Mouse (Mus musculus): ENCODE results near the gene Pde3a. TPM values are rescaled to one million over a fixed set of nuclear protein-coding genes. Genes with fewer than 3 reads are reported as not detected.

Gene Pde3a
- total RNA-seq, 2 experiments from 2014 or later, result 56.4 to 58.2 TPM

DNA sequence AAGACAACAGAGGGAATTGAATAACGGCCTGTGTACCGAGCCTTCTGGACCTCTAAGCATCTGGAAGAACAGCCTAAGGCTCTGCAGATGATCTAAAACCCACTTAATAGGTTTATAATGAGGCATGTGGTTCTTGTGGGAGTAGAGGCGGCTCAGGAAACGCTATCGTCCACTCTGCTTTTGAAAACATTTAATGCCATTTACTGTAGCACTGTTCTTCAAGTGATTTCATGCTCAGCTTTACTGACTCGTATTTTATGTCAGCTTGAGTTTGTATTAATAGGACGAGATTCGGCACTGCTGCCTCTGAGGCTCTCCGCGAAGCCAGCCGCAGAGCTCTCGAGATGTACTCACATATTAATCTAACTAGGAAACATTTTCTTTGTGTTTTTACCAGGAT lies 131.9 kb downstream of the Pde3a start:
- intact Hi-C loops (cut with DNase I), result loop anchor here (5.0 kb wide), 1 partner anchor 66 kb away; no protein-coding TSS in a partner anchor
- DNase-seq, result no peak

DNA sequence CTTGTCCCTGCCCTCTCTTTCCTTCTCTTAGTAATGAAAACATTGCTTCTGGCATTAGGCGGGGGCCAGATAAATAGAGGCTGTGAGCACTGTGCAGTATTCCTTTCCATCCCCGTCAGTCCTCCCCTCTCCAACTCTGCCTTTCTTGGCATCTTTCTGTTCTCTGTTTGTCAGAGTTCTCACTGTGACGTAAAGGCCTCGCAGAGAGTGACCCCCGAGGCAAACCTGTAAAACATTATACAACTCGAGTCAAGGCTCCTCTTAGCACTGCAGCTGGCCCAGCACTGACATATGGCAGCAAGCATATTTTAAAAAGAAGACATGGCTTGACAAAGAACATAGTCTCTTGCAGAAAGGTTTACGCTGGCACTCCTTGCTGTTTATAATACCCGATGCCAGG lies 132.4 kb downstream of the Pde3a start:
- DNase-seq, result no peak
- intact Hi-C loops (cut with DNase I), result loop anchor here (5.0 kb wide), 1 partner anchor 66 kb away; no protein-coding TSS in a partner anchor

DNA sequence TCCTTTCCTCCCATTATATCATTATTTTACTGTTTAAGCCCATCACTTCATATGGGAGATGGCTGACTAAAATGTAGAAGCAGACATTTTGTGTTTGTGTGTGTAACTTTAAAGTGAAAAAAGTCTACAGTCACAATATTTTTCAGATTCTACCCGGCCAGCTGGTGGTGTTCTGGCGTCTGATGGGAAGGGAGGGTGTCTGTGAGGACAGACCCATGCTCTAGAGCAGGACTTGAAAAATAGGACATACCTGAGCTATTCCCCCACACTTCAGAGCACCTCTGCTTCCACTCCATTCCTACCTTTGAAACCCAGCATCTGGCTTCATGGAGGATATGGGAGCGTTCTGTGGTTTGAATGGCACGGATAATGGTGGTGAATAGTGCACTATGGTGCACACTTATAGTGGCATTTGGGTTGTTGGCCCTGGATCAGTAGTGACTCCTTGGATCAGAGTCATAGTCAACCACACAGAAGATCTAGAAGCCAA lies 132.9 kb downstream of the Pde3a start:
- no peak for DNase-seq
- intact Hi-C loops (cut with DNase I), result loop anchor here (5.0 kb wide), 1 partner anchor 65 kb away; no protein-coding TSS in a partner anchor

DNA sequence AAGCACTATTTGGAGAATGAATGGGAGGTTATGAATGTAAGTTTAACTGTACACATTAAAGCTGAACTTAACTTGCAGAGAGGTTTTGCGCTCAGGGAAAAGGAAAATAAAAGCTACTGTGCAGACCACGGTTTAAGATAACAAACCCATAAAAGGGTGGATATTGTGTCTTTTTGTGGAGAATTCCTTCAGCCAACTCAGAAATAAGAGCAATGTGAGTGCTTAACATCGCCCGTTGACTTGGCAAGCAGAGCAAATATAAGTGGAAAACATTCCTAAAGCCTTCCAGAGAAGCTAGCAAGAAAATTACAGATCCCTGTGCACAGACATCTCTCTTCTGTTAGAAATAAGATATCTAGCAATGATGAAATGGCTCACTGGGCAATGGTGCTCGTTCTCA lies 139.0 kb downstream of the Pde3a start:
- intact Hi-C loops (cut with DNase I), result no loop called here
- DNase-seq, result no peak

DNA sequence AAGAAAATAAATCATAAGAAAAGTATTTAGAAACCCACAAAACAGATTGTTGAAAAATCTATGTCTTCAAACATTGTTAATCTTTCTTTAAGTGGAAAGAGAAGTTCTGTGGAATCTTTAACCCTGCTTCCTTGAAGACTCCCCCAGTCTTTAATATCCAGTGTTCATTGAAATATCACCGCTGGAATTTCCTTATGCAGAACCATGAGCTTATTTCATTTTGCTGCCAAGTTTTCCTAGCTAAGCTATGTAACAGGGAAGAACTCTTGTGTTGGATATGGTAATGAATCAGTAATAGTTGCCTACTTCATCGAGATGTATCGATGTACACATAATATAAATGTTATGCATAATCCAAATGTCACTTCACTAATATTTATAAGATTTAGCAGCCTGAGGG lies 146.9 kb downstream of the Pde3a start:
- intact Hi-C loops (cut with DNase I), result no loop called here

DNA sequence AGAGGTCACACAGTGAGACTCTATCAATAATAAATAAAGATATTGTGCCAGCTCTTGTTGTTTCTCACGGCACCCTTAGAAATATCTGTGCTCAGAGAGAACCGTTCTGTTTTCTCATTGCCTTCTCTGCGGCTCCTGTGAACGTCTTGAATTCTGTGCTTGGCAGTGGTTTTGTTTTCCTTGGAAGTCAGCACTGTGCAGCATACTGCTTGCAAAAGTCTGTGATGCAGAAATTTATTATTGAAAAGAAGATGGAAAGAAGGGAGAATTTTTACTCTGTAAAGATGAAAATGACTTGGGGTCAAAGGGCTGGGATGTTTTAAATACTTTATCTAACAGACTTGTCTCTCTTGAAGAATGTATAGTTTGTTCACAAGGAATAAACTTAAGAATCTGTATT lies 150.3 kb downstream of the Pde3a start:
- intact Hi-C loops (cut with DNase I), result no loop called here
- DNase-seq, result peak; percentile 33 to 72

More for the DNA sequence above, 146.9 kb downstream of the Pde3a start:
- DNase-seq, result no peak

DNA sequence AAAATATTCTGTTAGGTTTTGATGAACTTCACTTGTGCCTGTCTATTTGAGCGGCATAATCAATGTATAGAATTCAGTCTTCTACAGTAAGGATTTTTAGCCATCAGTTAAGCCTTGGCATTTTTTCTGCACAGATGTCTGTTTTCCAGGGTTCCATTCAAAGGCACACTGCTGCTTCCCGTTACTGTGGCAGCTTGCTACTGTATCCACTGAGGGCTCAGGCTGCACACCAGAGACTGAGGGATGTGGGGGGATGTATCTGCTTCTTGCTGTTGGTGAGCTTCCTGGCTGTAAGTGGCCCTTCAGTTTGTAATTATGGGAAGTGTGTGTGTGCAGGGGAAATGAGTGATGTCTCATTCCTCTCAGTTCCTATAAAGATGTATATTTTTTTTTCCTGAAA lies 154.9 kb downstream of the Pde3a start:
- intact Hi-C loops (cut with DNase I), result no loop called here
- no peak for DNase-seq

DNA sequence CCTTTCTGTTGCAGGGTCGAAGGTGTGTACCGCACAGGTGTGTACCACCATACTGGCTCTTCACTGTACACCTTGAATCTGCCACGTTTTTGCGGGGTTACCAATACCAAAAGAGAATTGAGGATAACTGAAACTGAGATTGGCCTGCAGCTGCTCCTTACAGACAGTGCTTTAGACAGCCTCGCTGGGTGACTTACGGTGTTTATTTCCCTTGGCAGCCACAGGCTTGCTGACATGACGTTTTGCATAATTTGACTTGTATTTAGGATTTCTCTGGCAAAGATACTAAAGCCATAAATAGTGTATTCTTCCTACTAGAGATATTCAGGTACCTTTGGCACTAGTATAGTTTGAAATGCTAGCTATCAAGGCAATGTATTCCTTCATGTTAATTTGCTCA lies 155.6 kb downstream of the Pde3a start:
- intact Hi-C loops (cut with DNase I), result no loop called here
- no peak for DNase-seq

DNA sequence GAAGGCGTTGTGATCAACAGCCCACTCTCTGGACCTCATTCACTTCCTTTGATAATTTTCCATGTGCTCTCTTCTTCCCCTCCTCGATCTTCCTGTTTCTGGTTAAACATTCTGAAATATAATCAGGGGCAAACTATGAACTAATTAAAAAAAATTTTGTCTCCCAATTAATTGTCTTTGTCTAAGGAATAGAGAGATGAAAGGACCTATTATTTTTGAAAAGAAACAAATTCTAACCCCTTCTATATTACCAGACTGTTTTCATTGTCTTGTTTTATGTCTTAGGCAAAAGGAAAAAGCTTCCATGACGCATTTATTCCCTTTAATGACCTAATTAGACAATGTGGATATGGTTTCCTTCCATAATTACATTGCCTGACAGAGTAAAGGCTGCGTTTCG lies 156.4 kb downstream of the Pde3a start:
- intact Hi-C loops (cut with DNase I), result no loop called here
- DNase-seq, result no peak

DNA sequence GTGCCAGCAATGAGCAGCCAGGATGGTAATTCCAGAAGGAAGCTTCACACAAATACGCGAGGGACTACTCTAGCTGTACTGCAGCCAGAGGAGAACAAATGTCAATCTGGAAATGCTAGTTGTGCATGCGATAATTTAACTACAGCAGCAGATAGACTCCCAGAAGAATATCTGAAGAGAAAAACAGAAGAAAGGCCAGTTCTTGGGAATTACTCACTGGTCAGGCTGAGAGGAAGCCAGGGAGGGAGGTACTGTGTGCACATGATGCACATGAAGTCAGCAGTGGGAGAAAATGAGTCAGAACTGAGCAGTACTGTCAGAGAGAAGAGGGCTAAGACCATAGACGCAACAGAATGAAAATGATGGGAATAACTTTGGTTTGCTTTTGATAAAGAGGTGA lies 159.7 kb downstream of the Pde3a start:
- intact Hi-C loops (cut with DNase I), result no loop called here

DNA sequence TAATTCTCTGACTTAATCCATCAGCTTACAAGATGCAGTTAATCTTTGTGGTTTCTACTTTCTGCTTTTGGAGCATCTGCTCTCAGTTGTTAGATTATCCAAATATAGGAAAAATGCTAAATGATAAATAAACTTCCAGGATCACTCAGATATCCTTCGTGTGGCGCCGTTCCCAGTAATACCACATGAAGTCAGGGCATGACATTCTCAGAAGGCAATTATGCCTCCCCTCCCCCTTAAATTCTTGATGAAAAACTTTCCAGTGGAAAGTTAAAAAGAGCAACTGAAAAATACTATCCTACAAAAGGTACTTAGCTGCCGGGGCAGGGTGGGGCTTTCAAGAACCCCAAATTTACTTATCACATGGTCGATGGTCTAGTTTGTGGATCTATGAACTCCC lies 161.8 kb downstream of the Pde3a start:
- intact Hi-C loops (cut with DNase I), result no loop called here
- DNase-seq, result no peak

More for the DNA sequence above, 159.7 kb downstream of the Pde3a start:
- DNase-seq, result peak; percentile 16 to 22

DNA sequence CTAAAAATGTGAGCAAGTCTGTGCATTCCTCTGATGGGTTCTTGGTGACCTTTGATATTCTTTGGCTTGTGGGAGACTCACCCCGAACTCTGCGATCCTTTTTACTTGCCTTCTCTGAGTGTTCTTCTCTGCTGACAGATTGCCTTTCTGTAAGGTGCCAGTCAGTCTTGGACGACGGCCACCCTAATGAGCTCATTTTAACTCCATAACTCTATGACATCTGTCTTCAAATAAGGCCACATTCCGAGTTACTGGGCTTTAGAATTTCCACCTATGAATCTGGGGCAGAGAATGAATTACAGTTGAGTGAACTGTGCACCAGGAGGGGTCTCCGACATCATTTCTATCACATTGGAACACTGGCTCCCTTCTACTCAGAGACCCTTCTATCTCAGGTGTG lies 176.0 kb downstream of the Pde3a start:
- intact Hi-C loops (cut with DNase I), result no loop called here
- peak; percentile 19 to 52 for DNase-seq

DNA sequence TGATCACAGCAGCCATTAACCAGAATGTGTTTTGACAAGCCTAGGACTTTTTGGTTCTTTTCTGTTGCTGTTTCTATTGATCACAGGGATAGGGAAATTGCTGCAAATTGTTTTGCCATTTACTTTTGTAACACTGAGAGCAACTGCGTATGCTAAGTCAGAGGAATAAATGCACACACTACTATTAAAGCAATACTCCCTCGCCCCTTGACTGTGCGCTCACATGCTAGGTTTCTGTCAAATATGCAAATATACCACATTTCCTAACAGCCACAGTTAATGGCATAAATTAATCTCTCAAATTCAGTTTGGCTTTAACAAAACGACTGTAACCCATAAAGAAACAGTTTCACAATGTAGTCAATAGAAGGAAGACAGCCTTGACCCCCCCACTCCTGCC lies 179.5 kb downstream of the Pde3a start:
- intact Hi-C loops (cut with DNase I), result no loop called here
- no peak for DNase-seq

DNA sequence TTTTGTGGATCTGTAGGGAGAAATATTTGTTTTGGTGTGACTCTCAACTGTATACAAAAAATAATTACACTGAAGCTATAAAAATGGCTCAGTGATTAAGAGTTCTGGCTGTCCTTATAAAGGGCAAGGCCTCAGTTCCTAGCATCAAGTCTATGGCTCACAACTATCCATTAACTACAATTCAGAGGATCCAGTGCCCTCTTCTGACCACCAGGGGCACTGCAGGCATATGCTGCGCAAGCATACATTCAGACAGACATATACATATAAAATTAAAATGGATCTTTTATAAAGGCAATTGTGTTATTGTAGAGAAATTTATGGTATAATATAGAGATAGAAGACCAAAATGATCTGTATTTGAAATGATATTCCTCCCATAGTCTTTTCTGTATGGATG lies 181.1 kb downstream of the Pde3a start:
- no peak for DNase-seq
- intact Hi-C loops (cut with DNase I), result no loop called here

DNA sequence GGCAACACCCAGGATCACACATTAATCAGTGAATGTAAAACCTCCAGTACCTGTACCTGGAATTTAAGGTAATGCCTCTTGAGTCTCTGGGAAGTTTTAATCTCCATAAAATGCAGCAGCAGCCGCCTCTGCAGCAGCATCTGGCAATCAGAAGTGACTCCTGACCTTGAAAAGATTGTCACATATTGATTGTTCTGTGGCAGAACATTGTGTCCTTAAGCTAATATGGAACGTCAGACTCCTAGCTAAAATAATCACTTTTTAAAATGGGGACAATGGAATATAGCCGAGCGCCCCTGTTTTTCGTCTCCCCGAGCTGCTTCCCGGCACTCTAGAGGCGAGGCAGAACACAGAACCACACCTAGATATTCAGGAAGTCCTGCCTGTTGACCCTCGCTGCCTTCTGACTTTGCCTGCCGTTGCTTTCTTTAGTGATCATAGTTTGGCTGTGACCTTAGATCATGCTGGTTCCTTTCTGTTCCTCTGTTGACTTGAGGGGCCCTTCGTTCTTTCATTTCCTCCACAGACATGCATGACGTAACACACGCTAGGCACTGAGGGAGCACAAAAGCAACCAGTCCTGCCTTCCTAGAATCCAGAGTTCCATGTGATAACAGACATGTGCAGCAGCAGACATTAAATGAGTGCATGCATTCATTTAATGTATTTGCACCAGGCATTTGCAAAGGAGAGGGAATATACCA lies 183.4 kb downstream of the Pde3a start:
- DNase-seq, result no peak

DNA sequence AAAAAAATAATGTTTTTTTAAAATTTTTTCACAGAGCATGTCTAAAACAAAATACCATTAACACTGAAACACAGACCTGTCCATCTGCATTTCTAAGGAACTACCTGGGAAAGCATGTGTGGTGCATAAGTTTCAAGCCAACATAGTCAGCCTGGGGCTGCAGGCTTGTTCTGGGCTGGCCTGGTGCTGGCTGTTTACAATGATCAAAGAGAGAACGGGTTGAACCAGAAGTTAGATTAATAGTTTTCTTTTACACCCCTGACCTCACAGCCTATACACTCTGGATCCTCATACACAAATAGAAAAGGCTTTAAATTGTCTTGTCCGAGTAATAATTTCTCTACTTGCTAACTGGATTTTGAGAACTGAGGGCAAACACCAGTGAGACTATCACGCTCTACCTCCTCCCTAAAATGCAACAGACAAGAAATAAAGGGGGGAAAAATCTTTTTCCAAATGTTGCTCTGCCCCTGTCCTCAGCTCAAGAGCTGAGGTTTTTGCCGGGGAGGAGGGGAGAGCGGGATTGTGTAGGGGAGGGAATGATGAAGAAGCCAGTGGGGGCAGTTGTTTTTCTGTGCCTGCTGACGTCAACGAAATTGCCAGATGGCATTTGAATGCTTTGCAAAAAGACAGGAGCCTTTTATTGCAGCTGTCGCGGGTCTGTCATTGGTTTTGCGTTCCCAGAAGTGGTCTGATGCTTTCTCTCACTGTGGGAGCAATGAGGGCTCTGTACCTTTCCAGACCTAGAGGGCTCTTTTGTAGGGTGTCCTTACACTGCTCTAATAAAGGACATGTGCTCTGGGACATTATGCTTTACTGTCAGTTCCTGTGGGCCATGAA lies 185.1 kb downstream of the Pde3a start:
- intact Hi-C loops (cut with DNase I), result no loop called here

More for the DNA sequence above, 183.4 kb downstream of the Pde3a start:
- intact Hi-C loops (cut with DNase I), result no loop called here

DNA sequence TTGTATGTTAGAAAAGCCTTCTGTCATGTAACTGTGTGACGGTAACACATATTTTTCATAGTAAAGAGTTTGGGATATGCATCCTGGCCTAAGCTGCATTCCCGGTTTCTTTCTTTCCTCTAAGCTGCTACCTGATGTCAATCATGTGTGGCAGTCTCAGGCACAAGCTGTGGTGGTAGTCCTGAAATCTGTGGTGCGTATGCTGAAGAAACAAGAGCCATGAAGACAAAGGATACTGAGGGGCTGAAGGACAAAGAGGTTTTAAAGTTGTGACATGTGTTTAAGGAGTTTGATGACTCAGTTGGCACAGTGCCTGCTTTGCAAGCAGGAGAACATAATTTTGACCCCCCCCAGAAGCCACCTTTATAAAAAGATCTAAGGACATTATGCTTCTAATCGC lies 186.1 kb downstream of the Pde3a start:
- no peak for DNase-seq
- intact Hi-C loops (cut with DNase I), result no loop called here

More for the DNA sequence above, 185.1 kb downstream of the Pde3a start:
- DNase-seq, result no peak

DNA sequence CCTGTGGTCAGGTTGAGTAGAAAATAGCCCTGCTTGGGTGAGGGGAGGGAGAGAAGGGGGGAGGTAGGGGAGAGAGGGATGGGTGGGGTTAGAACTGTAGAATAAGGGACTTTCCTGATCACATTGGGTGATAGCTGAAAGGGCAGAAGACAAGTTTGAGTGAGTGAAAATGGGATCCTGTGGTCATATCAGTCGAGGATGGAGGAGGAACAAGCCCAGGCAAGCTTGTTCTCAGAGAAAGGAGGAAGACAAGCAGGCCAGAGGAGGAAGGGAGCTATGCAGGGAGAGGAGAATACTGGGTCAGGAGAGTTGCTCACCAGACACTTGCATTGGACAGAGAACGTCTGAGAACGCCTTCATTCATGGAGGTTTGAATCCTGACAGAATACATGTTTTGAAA lies 190.9 kb downstream of the Pde3a start:
- DNase-seq, result no peak
- intact Hi-C loops (cut with DNase I), result loop anchor here (10.0 kb wide), 1 partner anchor 265 kb away; no protein-coding TSS in a partner anchor

DNA sequence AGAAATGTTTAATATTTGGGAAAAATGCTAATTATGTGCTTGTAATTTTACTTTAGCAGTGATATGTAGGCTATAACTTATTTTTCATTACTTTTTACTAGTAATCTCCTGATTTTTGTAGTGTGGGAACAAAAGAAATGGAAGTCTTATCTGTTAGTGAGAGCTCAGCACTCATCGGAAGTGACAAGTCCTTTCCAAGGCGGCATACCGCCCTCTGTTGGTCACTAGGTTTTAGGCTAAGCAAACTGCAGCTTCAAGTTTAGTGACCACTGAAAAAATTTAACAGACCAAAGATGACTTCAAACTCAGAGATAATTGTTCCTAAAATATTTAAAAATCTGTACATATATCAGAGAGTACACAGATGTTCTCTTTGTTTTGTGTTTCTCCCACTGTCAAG lies 198.5 kb downstream of the Pde3a start:
- intact Hi-C loops (cut with DNase I), result loop anchor here (5.0 to 10.0 kb wide), 3 partner anchors 65 to 525 kb away; no protein-coding TSS in a partner anchor
- peak; percentile 77 to 86 for DNase-seq

DNA sequence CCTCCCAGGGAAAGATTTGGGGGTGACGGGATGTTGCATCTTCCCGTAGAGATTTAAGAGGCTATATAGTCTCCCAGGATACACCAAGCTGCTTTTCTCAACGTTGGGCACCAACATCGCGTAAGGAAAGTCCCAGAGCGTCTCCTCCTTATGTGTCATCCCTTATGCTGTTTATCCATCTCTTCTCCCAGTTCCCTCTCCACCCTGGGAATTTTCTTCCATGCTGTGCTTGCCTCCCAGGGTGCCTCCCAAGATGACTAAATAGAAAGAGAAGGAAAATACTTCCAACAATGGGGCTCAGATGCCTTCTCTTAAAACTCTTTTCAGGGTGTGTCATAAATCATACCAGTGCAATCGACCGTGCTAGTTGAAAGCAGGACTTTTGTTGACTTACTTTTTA lies 199.8 kb downstream of the Pde3a start:
- intact Hi-C loops (cut with DNase I), result loop anchor here (2.0 to 10.0 kb wide), 4 partner anchors 67 to 527 kb away; no protein-coding TSS in a partner anchor
- DNase-seq, result no peak

DNA sequence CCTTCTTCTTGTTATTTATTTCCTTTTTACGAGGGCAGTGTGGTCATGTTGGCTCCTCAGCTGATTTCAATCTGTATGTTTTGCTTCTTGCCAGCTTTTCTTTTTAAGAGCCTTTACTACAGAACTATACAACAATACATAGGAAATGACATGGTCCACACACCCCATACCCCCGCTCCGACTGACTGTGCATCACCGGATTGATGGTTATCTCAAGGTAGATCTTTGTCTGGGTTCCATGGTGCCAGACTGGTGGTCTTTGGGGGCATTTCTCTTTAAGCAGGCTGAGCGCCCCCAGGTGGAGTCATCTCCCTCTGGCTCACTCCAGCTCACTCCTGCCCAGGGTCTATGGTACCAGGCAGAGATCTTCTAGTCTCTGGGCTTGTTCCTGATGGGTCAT lies 206.3 kb downstream of the Pde3a start:
- intact Hi-C loops (cut with DNase I), result no loop called here

More for the DNA sequence above, 206.3 kb downstream of the Pde3a start:
- no peak for DNase-seq

All from heart, postnatal 14 days (tissue).